ENCODE assay signal across 18 mouse cellular contexts in the genomic region with DNA sequence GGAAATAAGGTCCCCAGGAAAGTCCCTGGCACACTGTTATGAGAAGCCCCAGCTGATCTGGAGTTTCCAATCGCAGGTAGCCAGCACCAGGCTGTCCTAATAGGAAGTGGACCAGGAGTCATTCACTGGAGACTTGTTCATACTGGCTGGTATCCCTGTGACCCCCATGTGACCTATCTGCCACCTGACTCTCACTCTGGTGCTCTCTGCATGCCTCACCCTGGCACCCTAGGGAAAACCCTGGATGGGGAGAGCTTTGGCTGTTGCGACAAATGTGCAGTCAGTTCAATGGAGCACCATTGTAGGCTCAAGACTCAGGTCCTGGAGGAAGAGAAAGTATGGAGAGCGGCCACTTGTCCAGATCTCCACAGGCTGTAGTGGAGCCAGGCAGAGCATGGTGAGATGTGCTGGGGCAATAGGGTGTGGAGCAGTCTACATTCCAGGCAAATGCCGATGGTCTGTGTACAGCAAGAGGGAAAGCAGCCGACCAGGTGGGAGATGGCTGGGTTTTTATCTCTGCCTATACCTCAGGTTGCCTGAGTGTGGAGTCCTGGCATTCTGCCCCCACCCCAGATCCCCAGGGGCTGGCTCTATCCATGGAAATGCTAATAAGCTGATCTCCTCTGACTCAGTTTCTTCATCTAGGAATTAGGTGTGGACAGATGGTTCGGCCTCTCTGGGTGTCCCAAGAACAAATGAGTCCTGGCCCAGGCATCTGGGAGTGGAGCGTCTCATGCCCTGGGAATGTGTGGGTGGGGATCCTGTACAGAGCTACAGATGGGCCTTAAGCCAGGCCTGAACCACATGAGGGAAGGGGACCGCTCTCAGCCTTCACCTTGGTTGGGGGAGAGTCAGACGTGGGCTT. TPM values are rescaled to one million over a fixed set of nuclear protein-coding genes. Genes with fewer than 3 reads are reported as not detected.
DNase-seq lines count a peak whose midpoint lies in the region; ATAC-seq lines count a peak whose summit lies in the region.
"Had no signal": no experiment of that assay in that cellular context is flagged by ENCODE, and none has a peak within 500 bp of the region (broad histone marks: within the 10 kb centered on the region; RNA-seq: fewer than 3 reads in every experiment).

No protein-coding gene starts in this region.

- H3K9ac ChIP-seq in kidney, embryonic 16.5 days (replicated peaks; ENCODE audit: low read length) = no peak overlapping the region
- H3K9ac ChIP-seq: hindbrain, embryonic 15.5 days; limb, embryonic 13.5 days; neural tube, embryonic 15.5 days had no signal

- WGBS in kidney, embryonic 16.5 days = 74% methylated on average over 9 of the region's 9 CpGs

- DNase-seq in kidney, postnatal 14 days = no peak
- DNase-seq in ES-CJ7 (ENCODE audit: low read depth, low spot score) (peak; percentile 68), adipocyte (ENCODE audit: low spot score) (peak; percentile 27)
- peak; percentile 38 for DNase-seq in lung, postnatal 36 days
- DNase-seq in yolk sac, embryonic 10.5 days (ENCODE audit: low spot score) = no peak
- no peak for DNase-seq in layer of hippocampus, postnatal 14 days (ENCODE audit: low spot score in 2 of 2)
- no peak for DNase-seq in thymus, postnatal 36 days
- DNase-seq: adrenal gland, adult 2 months; cerebellum, adult 9-10 months; kidney, postnatal 10 days; midbrain, embryonic 14.5 days had no signal

- H3K9me3 ChIP-seq in kidney, embryonic 16.5 days (ENCODE audit: low read length) = no peaks in the 10 kb centered on the region
- H3K9me3 ChIP-seq: G1E; hindbrain, embryonic 15.5 days; limb, embryonic 13.5 days; neural tube, embryonic 15.5 days had no signal

- no peaks in the 10 kb centered on the region for H3K27me3 ChIP-seq in kidney, embryonic 16.5 days (ENCODE audit: insufficient read depth, low read length)
- H3K27me3 ChIP-seq: hindbrain, embryonic 15.5 days; limb, embryonic 13.5 days; neural tube, embryonic 15.5 days had no signal

- ATAC-seq in kidney, embryonic 16.5 days (ENCODE audit: low FRiP score, low TSS enrichment) = 0 out of 2 replicates have a peak, but pooled peaks have one; percentile 36

- H3K4me3 ChIP-seq in kidney, embryonic 16.5 days (ENCODE audit: low read length) = no peak overlapping the region
- H3K4me3 ChIP-seq: hindbrain, embryonic 15.5 days; limb, embryonic 13.5 days; neural tube, embryonic 15.5 days had no signal

- H3K4me2 ChIP-seq in kidney, embryonic 16.5 days (replicated peaks; ENCODE audit: low read depth, low read length) = no peak overlapping the region
- H3K4me2 ChIP-seq: hindbrain, embryonic 15.5 days; limb, embryonic 13.5 days; neural tube, embryonic 15.5 days had no signal

- no peaks in the 10 kb centered on the region for H3K4me1 ChIP-seq in kidney, embryonic 16.5 days (ENCODE audit: insufficient read depth, low read length)

- H3K36me3 ChIP-seq in kidney, embryonic 16.5 days (ENCODE audit: insufficient read depth, low read length) = no peaks in the 10 kb centered on the region
- H3K36me3 ChIP-seq: G1E; hindbrain, embryonic 15.5 days; limb, embryonic 13.5 days; neural tube, embryonic 15.5 days had no signal

- H3K27ac ChIP-seq in kidney, embryonic 16.5 days (ENCODE audit: low read length) = no peak overlapping the region
- H3K27ac ChIP-seq: hindbrain, embryonic 15.5 days; limb, embryonic 13.5 days; macrophage; neural tube, embryonic 15.5 days had no signal

RNA-seq across cellular contexts. Expression of a gene that starts 2.4 kb away (rescaled TPM):
- polyA plus RNA-seq in kidney, embryonic 16.5 days (2015; fragmentation: Nextera tagmentation; extraction: Ambion mirVana) = 6.9 and 7.8 TPM in 2 replicates
- 1 to 10 TPM; 1.2 to 1.8 TPM for total RNA-seq in layer of hippocampus, postnatal 14 days (2021)
- total RNA-seq: granulocyte monocyte progenitor cell, adult 5-6 weeks had no signal
- polyA plus RNA-seq: G1E; hindbrain, embryonic 15.5 days; limb, embryonic 13.5 days; macrophage; midbrain, embryonic 14.5 days had no signal

RNA-seq across cellular contexts. Expression of a gene that starts 17.0 kb away (rescaled TPM):
- 37.9 and 39.2 TPM in 2 replicates for polyA plus RNA-seq in kidney, embryonic 16.5 days (2015; fragmentation: Nextera tagmentation; extraction: Ambion mirVana)
- 10 to 100 TPM; 27.6 to 35.3 TPM for total RNA-seq in layer of hippocampus, postnatal 14 days (2021)

RNA-seq across cellular contexts. Expression of a gene that starts 20.8 kb away (rescaled TPM):
- not detected in 2 replicates for polyA plus RNA-seq in kidney, embryonic 16.5 days (2015; fragmentation: Nextera tagmentation; extraction: Ambion mirVana)
- total RNA-seq in layer of hippocampus, postnatal 14 days (2021) = under 1 TPM in 1 of 2 experiments, not detected in 1; 0.12 TPM
- total RNA-seq: adrenal gland, adult 2 months; G1E; granulocyte monocyte progenitor cell, adult 5-6 weeks had no signal
- polyA plus RNA-seq: G1E; hindbrain, embryonic 15.5 days; limb, embryonic 13.5 days; macrophage; midbrain, embryonic 14.5 days; neural tube, embryonic 15.5 days had no signal

RNA-seq across cellular contexts. Expression of a gene that starts 28.9 kb away (rescaled TPM):
- 79.8 and 83.7 TPM in 2 replicates for polyA plus RNA-seq in kidney, embryonic 16.5 days (2015; fragmentation: Nextera tagmentation; extraction: Ambion mirVana)
- total RNA-seq in layer of hippocampus, postnatal 14 days (2021) = 100 to 1,000 TPM; 125 to 128 TPM

RNA-seq across cellular contexts. Expression of a gene that starts 29.1 kb away (rescaled TPM):
- polyA plus RNA-seq in kidney, embryonic 16.5 days (2015; fragmentation: Nextera tagmentation; extraction: Ambion mirVana) = 26.2 and 26.8 TPM in 2 replicates
- 10 to 100 TPM; 29.9 to 32.8 TPM for total RNA-seq in layer of hippocampus, postnatal 14 days (2021)

Comparison
In these comparisons a context has a peak if more than half of its experiments do, and no peak if none do; other contexts are left out.
1. DNase-seq: peak in ES-CJ7 (single experiment), adipocyte (single experiment) and lung, postnatal 36 days (single experiment); none in kidney, postnatal 14 days (single experiment), yolk sac, embryonic 10.5 days (single experiment), layer of hippocampus, postnatal 14 days (0 of 2) and thymus, postnatal 36 days (0 of 2).